Mouse (Mus musculus) erythroblast, embryonic 14.5 days (primary cell): ENCODE results near the gene Igfbp6.

ENCODE experiments used
- GATA1 ChIP-seq: IDR thresholded peaks from 2 replicates; pipeline ENCODE4 v1.6.1; 2012; ENCODE audit warnings: low read length, inconsistent platforms, mixed read lengths
- TAL1 ChIP-seq: IDR thresholded peaks from 3 replicates; pipeline ENCODE4 v1.6.1; 2012; ENCODE audit warnings: low read length, inconsistent platforms, mixed read lengths

GRCm38 (mm10) chr15:102176571-102177316 is 32.6 kb downstream of the Igfbp6 start:
- TF ChIP-seq GATA1 (no peak), TAL1 (no peak)
